Mouse (Mus musculus) heart, postnatal 0 days (tissue): ENCODE data around the gene Gm17428. TPM values are rescaled to one million over a fixed set of nuclear protein-coding genes. Genes with fewer than 3 reads are reported as not detected.

Experiments
- ATAC-seq: fragments of 200-750 bp; cut with Nextera tagmentation; 2 replicates; pipeline ENCODE4 v1.8.0; 2017; ENCODE audit warnings: low read depth, moderate number of reproducible peaks, moderate library complexity; ENCODE audit not compliant: insufficient read depth
- DNase-seq: peaks from one replicate; pipeline ENCODE4 v3.0.0-alpha.2; 2016; ENCODE audit warnings: low spot score
- H3K27ac ChIP-seq: fragments of 300-500 bp; sonication (generic); 2 replicates; pipeline ENCODE4 v1.5.1; 2014; ENCODE audit warnings: low read depth, mild to moderate bottlenecking
- H3K27me3 ChIP-seq: fragments of 300-500 bp; sonication (generic); 2 replicates; pipeline ENCODE4 v1.6.1; 2014; ENCODE audit warnings: low read length, mixed read lengths; ENCODE audit not compliant: control insufficient read depth, insufficient read depth
- H3K36me3 ChIP-seq: fragments of 300-500 bp; sonication (generic); replicated peaks from 2 replicates; pipeline ENCODE4 v1.6.1; 2014; ENCODE audit warnings: low read length, mixed read lengths; ENCODE audit not compliant: control insufficient read depth, insufficient read depth
- H3K4me1 ChIP-seq: fragments of 300-500 bp; sonication (generic); 2 replicates; pipeline ENCODE4 v1.6.1; 2014; ENCODE audit warnings: antibody characterized with exemption; ENCODE audit not compliant: control insufficient read depth, insufficient read depth
- H3K4me2 ChIP-seq: fragments of 300-500 bp; sonication (generic); 2 replicates; pipeline ENCODE4 v1.6.1; 2014; ENCODE audit warnings: low read depth, mild to moderate bottlenecking, low read length, moderate library complexity
- H3K4me3 ChIP-seq: fragments of 300-500 bp; sonication (generic); 2 replicates; pipeline ENCODE4 v1.5.1; 2014; ENCODE audit warnings: low read depth, low read length
- H3K9ac ChIP-seq: fragments of 300-500 bp; sonication (generic); replicated peaks from 2 replicates; pipeline ENCODE4 v1.6.1; 2014; ENCODE audit warnings: low read depth, low read length, mixed read lengths
- H3K9me3 ChIP-seq: fragments of 300-500 bp; sonication (generic); replicated peaks from 2 replicates; pipeline ENCODE4 v1.6.1; 2016; ENCODE audit warnings: low read length; ENCODE audit not compliant: control insufficient read depth
- CTCF ChIP-seq: IDR thresholded peaks from 2 replicates; pipeline ENCODE4 v1.5.1; 2016; ENCODE audit warnings: antibody characterized with exemption, control low read depth, low read depth
- EP300 ChIP-seq: IDR thresholded peaks from 2 replicates; pipeline ENCODE4 v1.6.1; 2016; ENCODE audit warnings: antibody characterized with exemption, low read depth
- WGBS: fragments of 180-500 bp; shearing (Covaris S2); extraction: QIAGEN DNeasy Blood & Tissue Kit; methylation state at CpG from one replicate; pipeline ENCODE4 v1.1.7; 2014; 5-methylcytosine and 5-hydroxymethylcytosine counted together
- polyA plus RNA-seq: library from polyadenylated mRNA; unstranded; fragments of >200 nt; fragmentation: Nextera tagmentation; extraction: Ambion mirVana; gene quantifications from 2 replicates; pipeline ENCODE4 v1.2.1, GENCODE M21; 2015
- total RNA-seq: library from RNA; depleted of rRNA; stranded (reverse); fragments of >200 nt; gene quantifications from 2 replicates; pipeline ENCODE4 v1.2.3, GENCODE M21; 2014; ENCODE audit warnings: low replicate concordance; rRNA removed

Gene Gm17428
- not detected in 2 replicates for total RNA-seq
- polyA plus RNA-seq = not detected in 2 replicates

DNA sequence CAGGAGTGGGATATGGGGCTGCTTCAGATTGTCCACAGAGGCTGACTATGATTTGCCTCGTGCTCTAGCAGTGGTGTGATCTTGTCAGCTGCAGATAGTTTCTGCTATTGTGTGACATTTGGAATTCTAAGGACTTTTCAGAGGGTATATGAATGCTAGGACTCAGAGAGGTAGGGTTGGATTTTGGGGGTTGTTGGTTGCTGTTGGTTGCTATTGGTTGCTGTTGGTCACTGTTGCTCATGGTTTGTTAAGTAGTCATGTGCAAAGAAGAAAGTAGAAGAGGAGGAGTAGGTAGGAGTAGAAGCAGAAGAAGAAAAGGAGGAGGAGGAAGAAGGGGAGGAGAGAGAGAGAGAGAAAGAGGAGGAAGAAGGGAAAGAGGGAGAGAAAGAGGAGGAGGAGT is at the start of gene Gm17428:
TSS of gene Gm17428 (plus strand) at position 301 of the 400 bp plus-strand sequence.
- Histone ChIP-seq H3K9me3 (no peaks in the 10 kb centered on the region), H3K36me3 (peaks cover 80% of the 10 kb centered on the region), H3K9ac (no peak within 1 kb of the TSS; the same call in 1 of the 2 replicates), H3K27me3 (no peaks in the 10 kb centered on the region), H3K4me3 (no peak within 1 kb of the TSS), H3K4me1 (0 out of 2 replicates have a peak, but pooled peaks cover 4% of the 10 kb centered on the region), H3K27ac (peak within 1 kb of the TSS; percentile 96), H3K4me2 (peak within 1 kb of the TSS; percentile 30; the same call in 1 of the 2 replicates)
- TF ChIP-seq EP300 = no peak
- TF ChIP-seq CTCF = no peak
- DNase-seq (no peak), ATAC-seq (no peak)
- WGBS = 23% methylated on average over 1 of the region's 1 CpGs

GRCm38 (mm10) chr14:54927296-54927695 is 49.4 kb upstream of the Gm17428 start:
- 45% methylated on average over 7 of the region's 7 CpGs for WGBS
- Histone ChIP-seq H3K4me1 (peaks cover 3% of the 10 kb centered on the region; the same call in 1 of the 2 replicates), H3K27ac (peak overlapping the region; percentile 82; the same call in 1 of the 2 replicates), H3K4me3 (no peak overlapping the region), H3K9ac (no peak overlapping the region), H3K4me2 (0 out of 2 replicates have a peak overlapping the region, but pooled peaks have one; percentile 81), H3K27me3 (no peaks in the 10 kb centered on the region), H3K36me3 (no peaks in the 10 kb centered on the region), H3K9me3 (no peaks in the 10 kb centered on the region)
- TF ChIP-seq EP300 (no peak), CTCF (no peak)
- ATAC-seq = no peak
- no peak for DNase-seq

DNA sequence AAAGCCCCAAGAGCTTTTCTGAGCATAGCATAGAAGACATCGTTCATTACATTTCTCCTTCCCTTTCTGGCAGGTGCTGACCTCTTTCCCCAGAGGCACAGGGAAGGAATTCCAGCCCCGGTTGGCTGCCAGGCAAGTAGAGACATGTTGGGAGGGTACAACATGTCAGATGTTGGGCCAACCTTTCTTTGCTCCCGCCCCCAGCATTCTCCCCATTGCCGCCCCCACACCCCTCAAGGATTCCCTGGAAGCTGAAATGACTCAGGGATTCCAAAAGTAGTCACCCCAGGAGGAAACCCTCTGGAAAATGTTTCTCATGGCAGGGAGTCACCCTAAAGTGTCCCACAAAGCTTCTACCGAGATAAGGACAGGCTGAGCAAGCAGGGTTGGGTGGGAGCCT is 46.9 kb upstream of the Gm17428 start:
- TF ChIP-seq CTCF (no peak), EP300 (no peak)
- Histone ChIP-seq H3K9ac (no peak overlapping the region), H3K27me3 (no peaks in the 10 kb centered on the region), H3K4me2 (no peak overlapping the region), H3K4me1 (no peaks in the 10 kb centered on the region; the same call in 1 of the 2 replicates), H3K4me3 (no peak overlapping the region), H3K27ac (no peak overlapping the region), H3K36me3 (no peaks in the 10 kb centered on the region), H3K9me3 (no peaks in the 10 kb centered on the region)
- no peak for DNase-seq
- no peak for ATAC-seq
- 53% methylated on average over 5 of the region's 5 CpGs for WGBS

DNA sequence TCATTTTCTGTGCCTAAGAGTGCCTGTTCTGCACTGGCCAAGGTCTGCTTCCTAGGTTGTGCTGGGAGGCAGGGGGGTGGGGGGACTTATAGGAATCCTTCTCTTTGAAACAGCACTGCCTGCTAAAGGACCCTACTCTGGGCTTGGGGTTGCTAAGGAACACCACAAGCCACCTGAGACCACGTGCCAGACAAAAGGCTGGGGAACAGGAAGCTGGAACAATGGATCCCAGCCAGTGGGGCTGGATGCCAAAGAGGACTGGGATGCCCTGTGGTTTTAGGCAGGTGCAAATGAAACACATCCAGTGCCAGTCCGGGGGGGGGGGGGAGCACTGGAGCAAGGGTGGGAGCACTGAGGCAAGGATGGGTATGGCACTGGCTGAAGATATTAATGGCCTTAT is 46.3 kb upstream of the Gm17428 start:
- H3K36me3 ChIP-seq = no peaks in the 10 kb centered on the region
- 22% methylated on average over 2 of the region's 2 CpGs for WGBS
- ATAC-seq = no peak

GRCm38 (mm10) chr14:54932645-54933150 is 44.0 kb upstream of the Gm17428 start, which contains the start of gene Il25:
Gene Il25, plus strand, starts transcription at chr14:54932695.
- ATAC-seq (no peak), DNase-seq (no peak)
- no peaks in the 10 kb centered on the region; the same call in 1 of the 2 replicates for H3K4me1 ChIP-seq
- H3K27me3 ChIP-seq = no peaks in the 10 kb centered on the region
- H3K9me3 ChIP-seq = no peaks in the 10 kb centered on the region
- no peak within 1 kb of the TSS for H3K4me2 ChIP-seq
- no peak for TF ChIP-seq EP300
- H3K9ac ChIP-seq = no peak within 1 kb of the TSS
- H3K36me3 ChIP-seq = no peaks in the 10 kb centered on the region
- H3K27ac ChIP-seq = no peak within 1 kb of the TSS
- WGBS = 24% methylated on average over 6 of the region's 6 CpGs
- H3K4me3 ChIP-seq = no peak within 1 kb of the TSS

More for the DNA sequence above, 46.3 kb upstream of the Gm17428 start:
- Histone ChIP-seq H3K4me1 (no peaks in the 10 kb centered on the region; the same call in 1 of the 2 replicates), H3K9me3 (no peaks in the 10 kb centered on the region), H3K4me3 (no peak overlapping the region), H3K4me2 (no peak overlapping the region), H3K27me3 (no peaks in the 10 kb centered on the region), H3K27ac (no peak overlapping the region), H3K9ac (no peak overlapping the region)
- DNase-seq = no peak
- TF ChIP-seq EP300 = no peak
- TF ChIP-seq CTCF = no peak
